Mouse (Mus musculus): ENCODE results near the gene 0610009B22Rik. TPM values are rescaled to one million over a fixed set of nuclear protein-coding genes. Genes with fewer than 3 reads are reported as not detected.

0610009B22Rik gene
- 19.7 and 32.1 TPM in 2 replicates for polyA plus RNA-seq (2012; rRNA removed; ENCODE audit: low replicate concordance)

GRCm38 (mm10) chr11:51688330-51689328 lies at the start of gene 0610009B22Rik:
0610009B22Rik (minus strand) TSS chr11:51688874.

GRCm38 (mm10) chr11:51650691-51651515 lies 37.8 kb downstream of the 0610009B22Rik start, which contains the start of the genes N4bp3 and D930048N14Rik:
N4bp3 (minus strand) TSS chr11:51650842.
D930048N14Rik (plus strand) TSS chr11:51650954.

GRCm38 (mm10) chr11:51635525-51636322 lies 53.0 kb downstream of the 0610009B22Rik start, which contains the start of gene Rmnd5b:
Rmnd5b (minus strand) TSS chr11:51635896.

Other genes starting within 250 kb of the 0610009B22Rik start
- gene Phykpl, start 104.1 kb downstream of the 0610009B22Rik start, polyA plus RNA-seq (2012; rRNA removed; ENCODE audit: low replicate concordance), result 26.8 and 30.8 TPM in 2 replicates
- gene Hnrnpab, start 82.0 kb downstream of the 0610009B22Rik start, polyA plus RNA-seq (2012; rRNA removed; ENCODE audit: low replicate concordance), result 67.6 and 270 TPM in 2 replicates
- 48.2 and 92.9 TPM in 2 replicates for gene Nhp2, start 69.1 kb downstream of the 0610009B22Rik start, polyA plus RNA-seq (2012; rRNA removed; ENCODE audit: low replicate concordance)
- gene Rmnd5b, start 53.0 kb downstream of the 0610009B22Rik start, polyA plus RNA-seq (2012; rRNA removed; ENCODE audit: low replicate concordance), result 52.2 and 111 TPM in 2 replicates
- 21.2 and 22.9 TPM in 2 replicates for gene N4bp3, start 38.0 kb downstream of the 0610009B22Rik start, polyA plus RNA-seq (2012; rRNA removed; ENCODE audit: low replicate concordance)
- gene D930048N14Rik, start 37.9 kb downstream of the 0610009B22Rik start, polyA plus RNA-seq (2012; rRNA removed; ENCODE audit: low replicate concordance), result 14.2 and 16.8 TPM in 2 replicates
- 18.3 and 19.8 TPM in 2 replicates for gene Sec24a, start 74.8 kb upstream of the 0610009B22Rik start, polyA plus RNA-seq (2012; rRNA removed; ENCODE audit: low replicate concordance)
- gene Sar1b, start 74.8 kb upstream of the 0610009B22Rik start, polyA plus RNA-seq (2012; rRNA removed; ENCODE audit: low replicate concordance), result 25.9 and 37.9 TPM in 2 replicates
- gene Jade2, start 168.8 kb upstream of the 0610009B22Rik start, polyA plus RNA-seq (2012; rRNA removed; ENCODE audit: low replicate concordance), result 10.1 and 10.4 TPM in 2 replicates

All from subcutaneous adipose tissue, adult 2 months (tissue).